Mouse (Mus musculus): Measurements from ENCODE around the gene Asb6. TPM values are rescaled to one million over a fixed set of nuclear protein-coding genes. Genes with fewer than 3 reads are reported as not detected.
A peak's percentile ranks its signal among the peaks of the same experiment; 100 is the strongest.

Gene Asb6
- polyA plus RNA-seq, 1 experiment from 2014 or later: 44.2 TPM

GRCm38 (mm10) chr2:30864968-30865381 is 34.8 kb upstream of the Asb6 start:
- H3K27me3 ChIP-seq (replicated peaks; ENCODE audit: control insufficient read depth, insufficient read depth, low read length): peaks cover 33% of the 10 kb centered on the region
- H3K9ac ChIP-seq (ENCODE audit: low read depth, low read length): peak overlapping the region; percentile 40; the same call in 1 of the 2 replicates
- ATAC-seq (replicated peaks; ENCODE audit: low FRiP score): no peak
- no peak for DNase-seq (ENCODE audit: low spot score)
- 0 out of 2 replicates have a peak overlapping the region, but pooled peaks have one; percentile 19 for H3K27ac ChIP-seq (ENCODE audit: low read depth, low read length)
- no peaks in the 10 kb centered on the region for H3K36me3 ChIP-seq (ENCODE audit: control insufficient read depth, insufficient read depth, low read length)
- H3K9me3 ChIP-seq (ENCODE audit: control insufficient read depth, low read length): no peaks in the 10 kb centered on the region
- peak overlapping the region; percentile 30 for H3K4me3 ChIP-seq (ENCODE audit: low read depth, low read length)
- 3% methylated on average over 35 of the region's 35 CpGs for WGBS
- H3K4me2 ChIP-seq: peak overlapping the region; percentile 56
- peaks cover 6% of the 10 kb centered on the region for H3K4me1 ChIP-seq (replicated peaks; ENCODE audit: control insufficient read depth, insufficient read depth, low read length)

GRCm38 (mm10) chr2:30863574-30863973 is 33.4 kb upstream of the Asb6 start:
- Histone ChIP-seq H3K27ac (ENCODE audit: low read depth, low read length) (no peak overlapping the region), H3K9me3 (ENCODE audit: control insufficient read depth, low read length) (no peaks in the 10 kb centered on the region), H3K9ac (ENCODE audit: low read depth, low read length) (no peak overlapping the region), H3K4me2 (no peak overlapping the region), H3K36me3 (ENCODE audit: control insufficient read depth, insufficient read depth, low read length) (no peaks in the 10 kb centered on the region), H3K27me3 (replicated peaks; ENCODE audit: control insufficient read depth, insufficient read depth, low read length) (peaks cover 33% of the 10 kb centered on the region), H3K4me3 (ENCODE audit: low read depth, low read length) (no peak overlapping the region), H3K4me1 (replicated peaks; ENCODE audit: control insufficient read depth, insufficient read depth, low read length) (peaks cover 6% of the 10 kb centered on the region)
- WGBS: 57% methylated on average over 9 of the region's 9 CpGs
- no peak for DNase-seq (ENCODE audit: low spot score)
- ATAC-seq (replicated peaks; ENCODE audit: low FRiP score): no peak

- Histone ChIP-seq H3K4me1 (replicated peaks; ENCODE audit: control insufficient read depth, insufficient read depth, low read length) (peaks cover 6% of the 10 kb centered on the region), H3K9me3 (ENCODE audit: control insufficient read depth, low read length) (no peaks in the 10 kb centered on the region), H3K36me3 (ENCODE audit: control insufficient read depth, insufficient read depth, low read length) (no peaks in the 10 kb centered on the region), H3K4me3 (ENCODE audit: low read depth, low read length) (no peak overlapping the region), H3K4me2 (no peak overlapping the region), H3K27me3 (replicated peaks; ENCODE audit: control insufficient read depth, insufficient read depth, low read length) (peaks cover 33% of the 10 kb centered on the region), H3K27ac (ENCODE audit: low read depth, low read length) (no peak overlapping the region), H3K9ac (ENCODE audit: low read depth, low read length) (no peak overlapping the region)
- DNase-seq (ENCODE audit: low spot score) (no peak), ATAC-seq (replicated peaks; ENCODE audit: low FRiP score) (no peak)
- 55% methylated on average over 4 of the region's 4 CpGs for WGBS
Measured at GRCm38 (mm10) chr2:30862081-30862480, 31.9 kb upstream of the Asb6 start.

DNA sequence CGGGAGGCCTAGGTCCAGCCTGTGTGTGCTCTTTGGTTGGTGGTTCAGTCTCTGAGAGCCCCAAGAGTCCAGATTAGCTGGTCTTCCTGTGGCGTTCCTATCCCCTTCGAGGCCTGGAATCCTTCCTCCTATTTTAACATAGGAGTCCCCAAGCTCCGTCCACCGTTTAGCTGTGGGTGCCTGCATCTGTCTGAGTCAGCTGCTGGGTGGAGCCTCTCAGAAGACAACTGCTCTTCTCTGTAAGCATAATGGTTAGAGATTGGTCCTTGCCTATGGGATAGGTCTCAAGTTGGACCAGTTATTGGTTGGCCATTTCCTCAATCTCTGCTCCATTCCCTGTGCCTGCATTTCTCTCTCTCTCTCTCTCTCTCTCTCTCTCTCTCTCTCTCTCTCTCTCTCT is 29.6 kb upstream of the Asb6 start:
- Histone ChIP-seq H3K27ac (ENCODE audit: low read depth, low read length) (no peak overlapping the region), H3K4me3 (ENCODE audit: low read depth, low read length) (no peak overlapping the region), H3K9me3 (ENCODE audit: control insufficient read depth, low read length) (no peaks in the 10 kb centered on the region), H3K4me1 (replicated peaks; ENCODE audit: control insufficient read depth, insufficient read depth, low read length) (peaks cover 5% of the 10 kb centered on the region), H3K9ac (ENCODE audit: low read depth, low read length) (no peak overlapping the region), H3K36me3 (ENCODE audit: control insufficient read depth, insufficient read depth, low read length) (no peaks in the 10 kb centered on the region), H3K4me2 (no peak overlapping the region), H3K27me3 (replicated peaks; ENCODE audit: control insufficient read depth, insufficient read depth, low read length) (peaks cover 16% of the 10 kb centered on the region)
- DNase-seq (ENCODE audit: low spot score) (no peak), ATAC-seq (replicated peaks; ENCODE audit: low FRiP score) (no peak)
- WGBS: 65% methylated on average over 5 of the region's 5 CpGs

DNA sequence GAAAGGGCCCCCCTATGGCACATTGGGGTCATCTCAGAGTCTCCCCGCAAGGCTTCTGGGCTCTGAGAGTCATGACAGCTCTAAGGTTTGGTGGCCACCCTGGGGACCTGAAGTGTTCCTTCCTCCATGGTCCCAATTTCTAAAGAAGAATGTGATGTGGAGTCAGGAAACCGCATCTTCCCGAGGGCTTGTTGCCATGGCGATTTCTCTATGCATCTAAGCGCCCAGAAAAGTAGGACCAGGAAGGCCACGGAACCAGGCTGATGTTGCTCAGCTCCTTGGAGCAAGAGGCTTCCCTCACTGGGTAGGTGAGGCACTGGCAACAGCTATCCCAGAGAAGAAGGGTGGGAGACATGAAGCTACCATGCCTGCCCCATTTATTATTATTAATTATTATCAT is 26.9 kb upstream of the Asb6 start:
- DNase-seq (ENCODE audit: low spot score) (no peak), ATAC-seq (replicated peaks; ENCODE audit: low FRiP score) (no peak)
- Histone ChIP-seq H3K4me3 (ENCODE audit: low read depth, low read length) (no peak overlapping the region), H3K4me1 (replicated peaks; ENCODE audit: control insufficient read depth, insufficient read depth, low read length) (peaks cover 4% of the 10 kb centered on the region; the same call in 1 of the 2 replicates), H3K9ac (ENCODE audit: low read depth, low read length) (no peak overlapping the region), H3K36me3 (ENCODE audit: control insufficient read depth, insufficient read depth, low read length) (no peaks in the 10 kb centered on the region), H3K27ac (ENCODE audit: low read depth, low read length) (no peak overlapping the region), H3K4me2 (no peak overlapping the region), H3K9me3 (ENCODE audit: control insufficient read depth, low read length) (no peaks in the 10 kb centered on the region), H3K27me3 (replicated peaks; ENCODE audit: control insufficient read depth, insufficient read depth, low read length) (peaks cover 12% of the 10 kb centered on the region)
- 75% methylated on average over 6 of the region's 6 CpGs for WGBS

DNA sequence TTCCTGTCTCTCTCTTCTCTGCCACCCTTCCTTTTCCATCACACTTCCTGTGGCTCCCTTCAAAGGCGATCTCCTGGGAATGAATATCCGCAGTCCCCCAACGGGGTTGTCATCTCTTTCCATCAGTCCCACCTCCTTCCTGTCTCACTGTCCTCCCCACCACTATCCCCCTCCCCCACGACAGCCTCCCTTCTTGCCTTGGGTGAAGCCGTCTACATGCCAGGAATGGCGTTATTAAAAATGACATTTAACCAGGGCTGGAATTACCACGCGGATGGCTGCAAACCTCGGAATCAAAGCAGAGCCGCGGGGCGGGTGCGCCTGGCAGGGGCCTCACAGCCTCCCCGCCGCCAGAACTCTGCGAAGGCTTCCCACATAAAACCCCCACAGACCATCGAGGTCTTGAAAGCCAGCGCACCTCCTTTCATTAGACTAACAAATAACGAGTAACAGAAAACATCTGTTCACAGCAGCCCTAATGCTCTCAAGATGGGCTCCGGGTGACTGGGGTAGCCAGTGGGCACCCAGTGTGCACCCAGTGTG is 22.7 kb upstream of the Asb6 start:
- H3K9me3 ChIP-seq (ENCODE audit: control insufficient read depth, low read length): no peaks in the 10 kb centered on the region
- no peaks in the 10 kb centered on the region for H3K36me3 ChIP-seq (ENCODE audit: control insufficient read depth, insufficient read depth, low read length)
- no peak overlapping the region for H3K27ac ChIP-seq (ENCODE audit: low read depth, low read length)
- H3K9ac ChIP-seq (ENCODE audit: low read depth, low read length): no peak overlapping the region
- H3K4me2 ChIP-seq: no peak overlapping the region
- H3K27me3 ChIP-seq (replicated peaks; ENCODE audit: control insufficient read depth, insufficient read depth, low read length): peaks cover 16% of the 10 kb centered on the region
- H3K4me1 ChIP-seq (replicated peaks; ENCODE audit: control insufficient read depth, insufficient read depth, low read length): peaks cover 6% of the 10 kb centered on the region; the same call in 1 of the 2 replicates
- H3K4me3 ChIP-seq (ENCODE audit: low read depth, low read length): no peak overlapping the region
- ATAC-seq (replicated peaks; ENCODE audit: low FRiP score): no peak
- no peak for DNase-seq (ENCODE audit: low spot score)
- 29% methylated on average over 20 of the region's 20 CpGs for WGBS

- peaks cover 15% of the 10 kb centered on the region for H3K4me1 ChIP-seq (replicated peaks; ENCODE audit: control insufficient read depth, insufficient read depth, low read length)
- no peaks in the 10 kb centered on the region for H3K36me3 ChIP-seq (ENCODE audit: control insufficient read depth, insufficient read depth, low read length)
- H3K27ac ChIP-seq (ENCODE audit: low read depth, low read length): no peak overlapping the region
- ATAC-seq (replicated peaks; ENCODE audit: low FRiP score) (no peak), DNase-seq (ENCODE audit: low spot score) (no peak)
- no peak overlapping the region for H3K9ac ChIP-seq (ENCODE audit: low read depth, low read length)
- 37% methylated on average over 6 of the region's 6 CpGs for WGBS
- H3K4me2 ChIP-seq: no peak overlapping the region
- H3K9me3 ChIP-seq (ENCODE audit: control insufficient read depth, low read length): no peaks in the 10 kb centered on the region
- no peak overlapping the region for H3K4me3 ChIP-seq (ENCODE audit: low read depth, low read length)
- peaks cover 34% of the 10 kb centered on the region for H3K27me3 ChIP-seq (replicated peaks; ENCODE audit: control insufficient read depth, insufficient read depth, low read length)
Measured at GRCm38 (mm10) chr2:30850581-30850980, 20.4 kb upstream of the Asb6 start.

GRCm38 (mm10) chr2:30848184-30848583 is 18.1 kb upstream of the Asb6 start:
- H3K27ac ChIP-seq (ENCODE audit: low read depth, low read length): no peak overlapping the region
- peaks cover 17% of the 10 kb centered on the region for H3K4me1 ChIP-seq (replicated peaks; ENCODE audit: control insufficient read depth, insufficient read depth, low read length)
- WGBS: 69% methylated on average over 8 of the region's 8 CpGs

GRCm38 (mm10) chr2:30846723-30847122 is 16.6 kb upstream of the Asb6 start:
- WGBS: 26% methylated on average over 6 of the region's 6 CpGs
- no peak for ATAC-seq (replicated peaks; ENCODE audit: low FRiP score)
- H3K36me3 ChIP-seq (ENCODE audit: control insufficient read depth, insufficient read depth, low read length): no peaks in the 10 kb centered on the region
- no peak overlapping the region for H3K9ac ChIP-seq (ENCODE audit: low read depth, low read length)
- no peaks in the 10 kb centered on the region for H3K9me3 ChIP-seq (ENCODE audit: control insufficient read depth, low read length)
- H3K4me1 ChIP-seq (replicated peaks; ENCODE audit: control insufficient read depth, insufficient read depth, low read length): peaks cover 17% of the 10 kb centered on the region; the same call in 1 of the 2 replicates
- H3K27ac ChIP-seq (ENCODE audit: low read depth, low read length): no peak overlapping the region
- DNase-seq (ENCODE audit: low spot score): no peak
- H3K4me3 ChIP-seq (ENCODE audit: low read depth, low read length): peak overlapping the region; percentile 3; the same call in 1 of the 2 replicates
- H3K4me2 ChIP-seq: peak overlapping the region; percentile 69; the same call in 1 of the 2 replicates
- H3K27me3 ChIP-seq (replicated peaks; ENCODE audit: control insufficient read depth, insufficient read depth, low read length): peaks cover 51% of the 10 kb centered on the region

More at GRCm38 (mm10) chr2:30848184-30848583, 18.1 kb upstream of the Asb6 start:
- Histone ChIP-seq H3K4me3 (ENCODE audit: low read depth, low read length) (no peak overlapping the region), H3K9me3 (ENCODE audit: control insufficient read depth, low read length) (no peaks in the 10 kb centered on the region), H3K9ac (ENCODE audit: low read depth, low read length) (no peak overlapping the region), H3K36me3 (ENCODE audit: control insufficient read depth, insufficient read depth, low read length) (no peaks in the 10 kb centered on the region), H3K27me3 (replicated peaks; ENCODE audit: control insufficient read depth, insufficient read depth, low read length) (peaks cover 51% of the 10 kb centered on the region), H3K4me2 (no peak overlapping the region)
- DNase-seq (ENCODE audit: low spot score): no peak
- no peak for ATAC-seq (replicated peaks; ENCODE audit: low FRiP score)

All from liver, embryonic 11.5 days (tissue).